Mouse (Mus musculus): ENCODE results near the gene Tmed10. TPM values are rescaled to one million over a fixed set of nuclear protein-coding genes. Genes with fewer than 3 reads are reported as not detected.

The Tmed10 gene
- polyA plus RNA-seq, 1 experiment from 2014 or later = 165 TPM

DNA sequence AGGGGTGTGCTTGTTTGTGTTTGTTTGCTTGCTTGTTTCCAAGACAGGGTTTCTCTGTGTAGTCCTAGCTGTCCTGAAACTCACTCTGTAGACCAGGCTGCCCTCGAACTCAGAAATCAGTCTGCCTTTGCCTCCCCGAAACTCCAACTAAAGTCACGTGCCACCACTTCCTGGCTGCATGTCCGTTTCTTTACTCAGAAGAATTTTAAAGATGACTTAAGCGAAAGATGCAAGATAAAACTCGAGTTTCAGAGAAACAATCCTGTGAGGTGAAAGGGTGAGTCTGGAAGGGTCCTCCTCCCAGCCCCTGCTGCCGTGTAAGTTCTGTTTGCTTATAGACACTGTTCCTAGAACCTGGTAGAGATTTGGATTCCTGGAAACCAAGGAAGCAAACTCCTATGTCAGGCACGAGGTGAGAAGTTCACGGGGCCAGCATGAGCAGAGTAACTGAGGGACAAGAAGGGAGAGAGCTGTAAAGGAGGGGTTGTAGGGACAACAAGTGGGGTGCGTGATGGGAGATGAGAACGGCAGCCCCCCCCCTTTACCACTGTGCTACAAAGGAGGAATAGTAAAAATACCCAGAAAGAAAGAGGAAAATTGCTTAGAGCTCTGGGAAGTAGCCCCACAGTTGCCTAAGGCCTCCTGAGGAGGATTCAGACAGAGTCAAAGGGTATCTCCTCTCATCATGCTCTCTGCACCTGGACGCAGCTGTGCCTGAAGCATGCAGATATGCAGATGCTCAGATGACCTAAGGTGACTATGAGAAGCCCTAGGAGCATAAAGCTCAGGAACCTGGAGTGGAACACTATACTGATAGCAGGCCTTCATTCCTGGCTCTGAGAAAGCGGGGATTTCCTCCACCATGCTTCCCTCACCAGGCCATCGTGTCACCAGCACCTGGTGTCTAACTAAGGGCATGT is 8.4 kb upstream of the Tmed10 start:
- no peak overlapping the region for H3K4me3 ChIP-seq (ENCODE audit: low read depth, low read length)
- H3K4me2 ChIP-seq (ENCODE audit: low read depth, low read length) = no peak overlapping the region
- H3K9ac ChIP-seq (ENCODE audit: low read depth, low read length) = no peak overlapping the region
- peaks cover 4% of the 10 kb centered on the region; the same call in 1 of the 2 replicates for H3K4me1 ChIP-seq (ENCODE audit: control insufficient read depth, low read depth, low read length)
- no peaks in the 10 kb centered on the region for H3K36me3 ChIP-seq (ENCODE audit: control insufficient read depth, insufficient read depth)
- no peak for ATAC-seq (ENCODE audit: low read depth)
- WGBS (ENCODE audit: insufficient replicate concordance) = 39% methylated on average over 14 of the region's 14 CpGs
- no peak overlapping the region for H3K27ac ChIP-seq (ENCODE audit: low read length)
- H3K27me3 ChIP-seq (ENCODE audit: control insufficient read depth, insufficient read depth, low read depth, low read length) = no peaks in the 10 kb centered on the region; the same call in 1 of the 2 replicates
- no peaks in the 10 kb centered on the region for H3K9me3 ChIP-seq (replicated peaks; ENCODE audit: control insufficient read depth, low read length)

DNA sequence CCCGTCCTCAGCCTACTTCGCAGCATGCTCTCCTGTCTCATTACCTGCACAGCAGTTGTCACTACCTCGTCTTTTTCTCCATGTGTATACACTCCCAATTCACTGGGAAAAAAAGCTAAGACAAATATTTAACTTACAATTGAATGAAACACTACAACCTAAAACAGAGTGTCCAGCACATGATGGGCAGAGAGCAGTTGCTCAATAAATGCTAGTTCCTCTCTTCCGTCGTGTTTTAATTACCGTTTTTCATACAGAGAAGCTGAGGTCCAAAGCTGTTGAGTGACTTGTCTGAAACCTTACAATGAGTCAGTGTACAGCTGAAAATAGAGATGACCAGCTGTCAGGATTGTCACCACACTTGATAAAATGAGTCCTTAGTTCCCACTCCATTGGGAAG is 6.9 kb upstream of the Tmed10 start:
- H3K4me2 ChIP-seq (ENCODE audit: low read depth, low read length) = no peak overlapping the region
- no peak overlapping the region for H3K9ac ChIP-seq (ENCODE audit: low read depth, low read length)
- H3K9me3 ChIP-seq (replicated peaks; ENCODE audit: control insufficient read depth, low read length) = no peaks in the 10 kb centered on the region
- no peak overlapping the region for H3K27ac ChIP-seq (ENCODE audit: low read length)
- H3K4me1 ChIP-seq (ENCODE audit: control insufficient read depth, low read depth, low read length) = peaks cover 4% of the 10 kb centered on the region; the same call in 1 of the 2 replicates
- ATAC-seq (ENCODE audit: low read depth) = no peak
- no peak overlapping the region for H3K4me3 ChIP-seq (ENCODE audit: low read depth, low read length)
- no peaks in the 10 kb centered on the region; the same call in 1 of the 2 replicates for H3K27me3 ChIP-seq (ENCODE audit: control insufficient read depth, insufficient read depth, low read depth, low read length)
- no peaks in the 10 kb centered on the region for H3K36me3 ChIP-seq (ENCODE audit: control insufficient read depth, insufficient read depth)
- 54% methylated on average over 6 of the region's 6 CpGs for WGBS (ENCODE audit: insufficient replicate concordance)

DNA sequence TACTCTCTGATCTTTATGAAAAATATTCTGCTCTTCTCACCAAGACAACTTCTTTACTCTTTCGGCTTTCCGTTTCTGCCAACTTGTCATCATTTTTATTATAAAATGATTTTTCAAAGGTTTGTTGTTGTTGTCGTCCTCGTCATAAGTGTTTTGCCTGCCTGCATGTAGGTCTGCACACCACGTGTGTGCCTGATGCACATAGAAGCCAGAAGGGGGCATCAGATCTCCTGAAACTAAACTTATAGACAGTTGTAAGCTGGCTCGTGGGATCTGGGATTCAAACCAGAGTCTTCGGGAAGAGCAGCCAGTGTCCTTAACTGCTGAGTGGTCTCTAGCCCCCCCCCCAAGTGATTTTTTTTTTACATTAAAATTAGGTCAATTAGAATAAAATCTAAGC is 6.3 kb upstream of the Tmed10 start:
- no peak overlapping the region for H3K27ac ChIP-seq (ENCODE audit: low read length)
- H3K9ac ChIP-seq (ENCODE audit: low read depth, low read length) = no peak overlapping the region
- no peak for ATAC-seq (ENCODE audit: low read depth)
- peaks cover 4% of the 10 kb centered on the region; the same call in 1 of the 2 replicates for H3K4me1 ChIP-seq (ENCODE audit: control insufficient read depth, low read depth, low read length)
- no peaks in the 10 kb centered on the region for H3K36me3 ChIP-seq (ENCODE audit: control insufficient read depth, insufficient read depth)
- H3K4me3 ChIP-seq (ENCODE audit: low read depth, low read length) = no peak overlapping the region
- no peaks in the 10 kb centered on the region for H3K9me3 ChIP-seq (replicated peaks; ENCODE audit: control insufficient read depth, low read length)
- H3K4me2 ChIP-seq (ENCODE audit: low read depth, low read length) = no peak overlapping the region
- 63% methylated on average over 7 of the region's 7 CpGs for WGBS (ENCODE audit: insufficient replicate concordance)
- H3K27me3 ChIP-seq (ENCODE audit: control insufficient read depth, insufficient read depth, low read depth, low read length) = no peaks in the 10 kb centered on the region; the same call in 1 of the 2 replicates

DNA sequence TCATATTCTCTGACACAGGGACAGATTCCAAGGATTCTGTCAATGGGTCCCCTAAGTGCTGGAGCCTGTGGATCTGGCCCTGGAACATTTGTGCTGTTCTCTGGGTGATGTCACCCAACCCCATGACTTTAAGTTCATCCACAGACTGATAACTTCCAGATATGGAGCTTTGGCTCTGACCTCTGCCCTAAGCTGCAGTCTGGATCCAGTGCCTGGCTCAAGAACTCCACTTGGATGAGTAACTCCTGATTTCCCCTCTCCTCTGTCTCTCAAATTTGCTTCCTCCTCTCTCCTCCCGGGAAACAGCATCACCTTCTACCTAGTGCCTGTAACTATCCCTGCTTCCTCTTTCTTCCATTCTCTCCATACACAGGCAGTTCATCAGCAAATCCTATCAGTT is 5.7 kb upstream of the Tmed10 start:
- Histone ChIP-seq H3K27ac (ENCODE audit: low read length) (no peak overlapping the region), H3K4me3 (ENCODE audit: low read depth, low read length) (no peak overlapping the region), H3K9ac (ENCODE audit: low read depth, low read length) (no peak overlapping the region), H3K9me3 (replicated peaks; ENCODE audit: control insufficient read depth, low read length) (no peaks in the 10 kb centered on the region), H3K4me1 (ENCODE audit: control insufficient read depth, low read depth, low read length) (peaks cover 7% of the 10 kb centered on the region), H3K4me2 (ENCODE audit: low read depth, low read length) (no peak overlapping the region), H3K36me3 (ENCODE audit: control insufficient read depth, insufficient read depth) (no peaks in the 10 kb centered on the region), H3K27me3 (ENCODE audit: control insufficient read depth, insufficient read depth, low read depth, low read length) (no peaks in the 10 kb centered on the region; the same call in 1 of the 2 replicates)
- ATAC-seq (ENCODE audit: low read depth) = no peak
- WGBS (ENCODE audit: insufficient replicate concordance) = 53% methylated on average over 1 of the region's 1 CpGs

DNA sequence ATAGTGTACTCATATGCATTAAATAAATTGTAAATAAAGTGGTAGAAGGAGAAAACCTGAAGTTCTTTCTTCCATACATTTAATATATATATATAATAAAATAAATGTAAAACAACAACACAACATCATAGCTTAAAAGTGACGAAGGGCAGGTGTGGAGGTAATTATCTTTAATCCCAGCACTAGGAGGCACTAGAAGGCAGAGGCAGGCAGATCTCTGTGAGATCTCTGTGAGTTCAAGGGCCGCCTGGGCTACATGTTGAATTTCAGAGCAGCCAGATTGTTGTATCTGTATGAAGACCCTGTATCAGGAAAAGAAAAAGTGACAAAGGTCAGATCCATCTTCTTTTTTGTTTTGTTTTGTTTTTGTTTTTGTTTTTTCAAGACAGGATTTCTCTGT is 3.6 kb upstream of the Tmed10 start:
- Histone ChIP-seq H3K4me2 (ENCODE audit: low read depth, low read length) (no peak overlapping the region), H3K9ac (ENCODE audit: low read depth, low read length) (no peak overlapping the region), H3K4me1 (ENCODE audit: control insufficient read depth, low read depth, low read length) (peaks cover 11% of the 10 kb centered on the region), H3K27me3 (ENCODE audit: control insufficient read depth, insufficient read depth, low read depth, low read length) (no peaks in the 10 kb centered on the region), H3K4me3 (ENCODE audit: low read depth, low read length) (no peak overlapping the region), H3K9me3 (replicated peaks; ENCODE audit: control insufficient read depth, low read length) (no peaks in the 10 kb centered on the region), H3K27ac (ENCODE audit: low read length) (no peak overlapping the region), H3K36me3 (ENCODE audit: control insufficient read depth, insufficient read depth) (no peaks in the 10 kb centered on the region)
- ATAC-seq (ENCODE audit: low read depth) = no peak
- WGBS (ENCODE audit: insufficient replicate concordance) = 50% methylated on average over 2 of the region's 2 CpGs

DNA sequence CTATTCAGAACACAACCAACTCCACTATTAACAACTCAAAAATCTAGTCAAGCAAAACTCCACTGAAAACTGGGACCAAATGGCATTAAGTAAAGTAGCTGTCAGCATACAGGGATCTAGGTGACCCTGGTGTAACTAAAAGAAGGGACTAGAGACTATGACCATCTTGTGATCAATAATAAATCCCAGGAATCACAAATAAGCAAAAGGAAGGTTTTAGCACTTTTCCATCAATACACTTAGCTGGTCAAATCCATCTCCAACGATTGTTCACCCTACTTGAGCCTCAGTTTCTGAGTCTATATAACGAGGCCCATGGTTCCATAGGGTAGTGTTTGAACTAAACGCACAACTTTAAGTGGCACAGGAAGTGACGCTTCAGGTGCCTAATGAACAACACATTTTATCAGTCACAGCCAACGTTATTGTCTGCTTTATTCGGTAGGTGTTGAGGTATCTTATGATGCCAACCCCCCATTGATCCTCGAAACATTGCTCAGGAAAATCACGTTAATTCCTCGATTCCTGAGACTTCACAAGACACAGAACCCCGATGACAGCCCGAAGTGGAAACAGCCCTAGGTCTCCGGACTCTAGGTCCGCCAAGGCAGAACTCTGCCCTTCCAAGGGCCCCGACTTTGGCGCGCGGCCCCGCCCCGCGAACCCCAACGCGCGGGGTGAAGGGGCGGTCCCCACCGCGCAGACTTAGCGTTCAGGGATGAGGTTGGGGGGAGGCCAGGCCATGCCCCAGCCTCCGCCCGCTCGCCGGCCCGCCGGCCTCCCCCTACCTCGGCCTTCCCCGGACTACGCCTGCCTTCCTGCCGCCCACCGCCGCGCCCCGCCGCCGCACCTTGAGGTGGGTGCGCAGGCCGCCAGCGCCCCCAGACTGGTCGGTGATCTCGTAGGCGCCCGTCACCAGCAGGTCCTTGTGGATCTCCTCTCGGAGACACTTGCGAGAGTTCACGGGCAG is 771 bp downstream of the Tmed10 start:
- Histone ChIP-seq H3K9me3 (replicated peaks; ENCODE audit: control insufficient read depth, low read length) (no peaks in the 10 kb centered on the region), H3K36me3 (ENCODE audit: control insufficient read depth, insufficient read depth) (no peaks in the 10 kb centered on the region), H3K27me3 (ENCODE audit: control insufficient read depth, insufficient read depth, low read depth, low read length) (no peaks in the 10 kb centered on the region), H3K9ac (ENCODE audit: low read depth, low read length) (peak overlapping the region; percentile 88), H3K4me3 (ENCODE audit: low read depth, low read length) (peak overlapping the region; percentile 82), H3K4me2 (ENCODE audit: low read depth, low read length) (peak overlapping the region; percentile 84), H3K4me1 (ENCODE audit: control insufficient read depth, low read depth, low read length) (peaks cover 26% of the 10 kb centered on the region), H3K27ac (ENCODE audit: low read length) (peak overlapping the region; percentile 89)
- ATAC-seq (ENCODE audit: low read depth) = peak; percentile 89
- WGBS (ENCODE audit: insufficient replicate concordance) = under 1% methylated on average over 42 of the region's 53 CpGs

DNA sequence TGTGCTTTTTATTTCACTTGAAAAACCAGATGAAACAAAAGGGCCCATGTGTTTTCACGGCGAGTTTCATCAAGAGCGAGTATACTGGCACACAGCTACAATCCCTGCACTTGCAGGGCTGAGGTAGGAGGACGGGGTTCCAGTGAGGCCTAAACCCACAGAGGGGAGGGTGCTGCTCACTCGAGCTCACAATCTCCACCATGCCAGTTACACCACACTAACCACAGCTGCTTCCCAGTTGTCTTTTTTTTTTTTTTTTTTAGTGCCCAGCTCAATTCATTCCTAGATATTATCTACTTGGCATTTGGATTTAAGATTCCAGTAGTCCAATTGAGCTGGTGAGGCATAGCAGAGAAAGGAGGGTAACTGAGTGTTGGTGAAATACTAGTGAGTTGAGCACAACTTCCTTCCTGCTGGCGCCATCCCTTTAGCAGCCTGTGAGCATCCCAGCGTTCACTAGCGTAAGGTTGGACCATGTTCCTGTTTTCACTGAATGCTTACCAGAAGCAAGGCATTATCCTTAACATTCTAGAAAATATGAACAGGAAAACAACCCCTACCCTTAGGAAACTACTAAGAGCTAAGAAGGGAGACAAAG is 2.5 kb downstream of the Tmed10 start:
- Histone ChIP-seq H3K4me2 (ENCODE audit: low read depth, low read length) (peak overlapping the region; percentile 29; the same call in 1 of the 2 replicates), H3K9me3 (replicated peaks; ENCODE audit: control insufficient read depth, low read length) (no peaks in the 10 kb centered on the region), H3K27ac (ENCODE audit: low read length) (peak overlapping the region; percentile 42), H3K4me3 (ENCODE audit: low read depth, low read length) (0 out of 2 replicates have a peak overlapping the region, but pooled peaks have one; percentile 4), H3K9ac (ENCODE audit: low read depth, low read length) (no peak overlapping the region), H3K36me3 (ENCODE audit: control insufficient read depth, insufficient read depth) (no peaks in the 10 kb centered on the region), H3K27me3 (ENCODE audit: control insufficient read depth, insufficient read depth, low read depth, low read length) (no peaks in the 10 kb centered on the region), H3K4me1 (ENCODE audit: control insufficient read depth, low read depth, low read length) (peaks cover 32% of the 10 kb centered on the region)
- ATAC-seq (ENCODE audit: low read depth) = no peak
- WGBS (ENCODE audit: insufficient replicate concordance) = 26% methylated on average over 8 of the region's 8 CpGs

DNA sequence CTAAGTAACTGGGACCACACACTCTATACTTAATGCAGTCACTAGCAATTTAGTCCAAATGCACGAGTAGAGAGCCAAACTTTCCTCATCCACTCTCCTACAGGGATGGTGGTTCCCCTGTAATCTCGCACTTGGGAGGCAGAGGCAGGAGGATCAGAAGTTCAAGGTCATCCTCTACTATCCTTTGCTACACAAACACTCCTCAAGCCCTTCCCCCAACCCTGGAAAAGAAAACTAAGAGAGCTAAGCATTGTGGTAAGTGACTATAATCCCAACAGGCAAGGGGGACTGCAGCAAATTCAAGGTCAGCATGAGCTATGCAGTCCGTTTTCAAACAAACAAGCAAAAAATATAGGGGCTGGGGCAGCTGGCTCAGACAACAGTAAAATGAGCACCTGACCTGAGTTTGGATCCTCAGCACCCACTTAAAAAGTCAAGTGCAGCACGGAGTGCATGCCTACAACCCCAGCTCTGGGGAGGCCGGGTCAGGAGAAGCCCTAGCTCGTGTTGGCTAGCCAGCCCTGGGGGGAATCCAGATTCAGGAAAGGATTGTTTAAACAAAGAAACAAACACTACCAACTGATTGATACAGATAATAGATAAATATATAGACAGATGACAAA is 6.1 kb downstream of the Tmed10 start:
- Histone ChIP-seq H3K4me3 (ENCODE audit: low read depth, low read length) (no peak overlapping the region), H3K27me3 (ENCODE audit: control insufficient read depth, insufficient read depth, low read depth, low read length) (no peaks in the 10 kb centered on the region), H3K9ac (ENCODE audit: low read depth, low read length) (no peak overlapping the region), H3K27ac (ENCODE audit: low read length) (no peak overlapping the region), H3K4me1 (ENCODE audit: control insufficient read depth, low read depth, low read length) (peaks cover 34% of the 10 kb centered on the region), H3K36me3 (ENCODE audit: control insufficient read depth, insufficient read depth) (no peaks in the 10 kb centered on the region), H3K9me3 (replicated peaks; ENCODE audit: control insufficient read depth, low read length) (no peaks in the 10 kb centered on the region), H3K4me2 (ENCODE audit: low read depth, low read length) (no peak overlapping the region)
- WGBS (ENCODE audit: insufficient replicate concordance) = 63% methylated on average over 6 of the region's 6 CpGs
- no peak for ATAC-seq (ENCODE audit: low read depth)

Measured in liver, embryonic 16.5 days (tissue).